Mouse (Mus musculus) granulocyte monocyte progenitor cell, adult 5-6 weeks (primary cell): ENCODE data around the gene Ephb3. TPM values are rescaled to one million over a fixed set of nuclear protein-coding genes. Genes with fewer than 3 reads are reported as not detected.
A peak's percentile ranks its signal among the peaks of the same experiment; 100 is the strongest.
"Not testable (repeated sequence)": the region's sequence is repeated elsewhere in the genome, so short reads cannot be mapped to it uniquely, and the experiment has no call there.

ENCODE experiments used
- ATAC-seq: replicated peaks from 2 replicates; pipeline ENCODE4 v1.8.0; 2016; ENCODE audit warnings: mild to moderate bottlenecking, moderate TSS enrichment, inconsistent platforms; ENCODE audit not compliant: poor library complexity, severe bottlenecking
- total RNA-seq, 2 experiments: library from RNA; stranded (forward) in 1 of 2; stranded (reverse) in 1 of 2; fragments of 200-712, 200-1000 nt in 1 of 2; fragments of >200 nt in 1 of 2; fragmentation: Nextera tagmentation in 1 of 2; gene quantifications; 2 replicates each; pipeline ENCODE4 v1.2.3; 2014 to 2017

Ephb3 gene
- total RNA-seq (2014; fragmentation: Nextera tagmentation) (not detected in 2 replicates), total RNA-seq (2017) (not detected in 2 replicates)

DNA sequence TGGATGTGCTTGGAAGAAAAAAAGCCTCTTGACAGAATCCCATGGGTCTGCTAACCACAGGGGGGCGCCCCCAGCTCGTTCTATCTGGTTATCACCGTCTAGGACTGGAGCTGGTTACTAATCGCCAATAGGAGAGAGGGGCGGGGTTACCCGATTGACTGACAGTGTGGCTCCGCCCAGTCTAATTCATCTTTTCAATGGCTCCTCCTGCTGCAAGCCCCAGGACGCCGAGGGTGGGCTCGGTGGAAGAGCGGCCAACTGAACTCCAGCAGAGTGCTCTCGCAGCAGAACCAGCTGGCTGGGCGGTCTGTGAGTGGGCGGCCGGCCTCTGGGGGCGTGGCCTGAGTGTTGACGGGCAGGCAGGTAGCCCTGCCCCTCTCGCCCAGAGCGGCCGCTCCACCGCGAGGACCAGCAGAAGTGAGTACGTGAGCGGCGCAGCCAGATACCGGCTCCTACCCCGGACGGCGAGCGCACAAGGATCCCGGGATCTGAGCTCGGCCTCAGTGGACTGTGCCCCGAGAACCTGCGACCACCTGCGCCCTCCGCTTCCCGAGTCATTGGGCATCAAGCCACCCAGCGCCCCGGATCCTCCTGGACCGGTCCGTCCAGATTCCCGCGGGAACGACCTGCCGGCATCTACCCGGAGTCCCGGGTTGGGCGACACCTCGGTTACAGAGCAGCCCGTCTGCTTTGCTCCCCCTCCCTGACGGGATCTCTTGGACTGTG is at the start of gene Ephb3:
Ephb3 (plus strand) TSS at position 389 of the 726 bp plus-strand sequence.
- peak; percentile 95 for ATAC-seq

DNA sequence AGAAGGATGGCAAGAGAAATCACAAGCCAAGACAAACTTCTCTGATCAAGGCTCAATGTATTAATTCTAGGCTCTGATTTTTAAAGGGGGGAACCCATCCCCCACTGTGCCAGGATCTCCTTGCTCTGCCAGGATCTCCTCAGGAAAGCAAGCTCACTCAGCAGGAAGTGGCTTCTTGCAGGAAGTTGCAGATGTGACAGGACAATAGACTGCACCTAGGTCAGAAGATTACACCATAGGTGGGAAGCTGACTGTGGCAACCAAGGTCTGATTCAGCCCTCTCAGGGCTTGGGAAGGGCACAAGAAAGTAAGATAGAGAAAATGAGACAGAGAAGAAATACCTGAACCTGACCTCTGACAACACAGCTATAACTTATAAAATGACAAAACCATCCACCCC is 48.3 kb upstream of the Ephb3 start:
- ATAC-seq: not testable (repeated sequence)

DNA sequence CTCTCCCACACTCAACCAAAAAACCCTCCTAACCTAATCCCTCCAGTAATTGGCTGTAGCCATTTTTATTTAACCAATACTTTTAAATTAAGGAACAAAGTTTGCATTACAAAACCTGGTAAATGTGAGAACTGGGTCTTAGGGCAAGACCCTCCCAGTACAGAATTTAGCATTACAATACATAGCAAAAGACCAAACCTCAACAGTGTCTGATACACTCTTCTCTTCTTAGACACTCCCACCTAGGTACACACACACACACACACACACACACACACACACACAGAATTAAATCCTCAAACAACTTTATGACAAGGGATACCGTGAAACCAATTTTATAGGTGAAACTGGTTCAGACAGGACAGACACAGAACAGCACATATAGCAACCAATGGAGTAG is 45.3 kb upstream of the Ephb3 start:
- not testable (repeated sequence) for ATAC-seq

DNA sequence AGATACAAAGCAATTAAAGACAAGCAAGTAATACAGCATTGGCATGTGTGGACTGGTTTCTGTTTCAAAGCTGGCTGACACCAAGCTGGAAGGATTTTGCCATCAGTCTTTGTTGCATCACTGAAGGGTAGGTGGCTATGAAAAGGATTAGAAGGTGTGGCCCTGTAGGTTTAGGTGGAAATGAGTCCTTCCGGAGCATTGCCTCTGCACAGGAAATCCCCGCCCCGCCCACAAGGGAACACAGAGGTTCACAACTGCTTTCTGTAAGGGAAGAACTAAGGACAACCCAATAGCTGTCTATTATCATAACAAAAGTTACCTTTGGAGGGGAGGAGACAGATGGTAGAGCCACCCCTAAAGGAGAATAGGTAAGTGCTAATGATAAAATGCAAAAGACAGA is 41.1 kb upstream of the Ephb3 start:
- ATAC-seq: not testable (repeated sequence)

DNA sequence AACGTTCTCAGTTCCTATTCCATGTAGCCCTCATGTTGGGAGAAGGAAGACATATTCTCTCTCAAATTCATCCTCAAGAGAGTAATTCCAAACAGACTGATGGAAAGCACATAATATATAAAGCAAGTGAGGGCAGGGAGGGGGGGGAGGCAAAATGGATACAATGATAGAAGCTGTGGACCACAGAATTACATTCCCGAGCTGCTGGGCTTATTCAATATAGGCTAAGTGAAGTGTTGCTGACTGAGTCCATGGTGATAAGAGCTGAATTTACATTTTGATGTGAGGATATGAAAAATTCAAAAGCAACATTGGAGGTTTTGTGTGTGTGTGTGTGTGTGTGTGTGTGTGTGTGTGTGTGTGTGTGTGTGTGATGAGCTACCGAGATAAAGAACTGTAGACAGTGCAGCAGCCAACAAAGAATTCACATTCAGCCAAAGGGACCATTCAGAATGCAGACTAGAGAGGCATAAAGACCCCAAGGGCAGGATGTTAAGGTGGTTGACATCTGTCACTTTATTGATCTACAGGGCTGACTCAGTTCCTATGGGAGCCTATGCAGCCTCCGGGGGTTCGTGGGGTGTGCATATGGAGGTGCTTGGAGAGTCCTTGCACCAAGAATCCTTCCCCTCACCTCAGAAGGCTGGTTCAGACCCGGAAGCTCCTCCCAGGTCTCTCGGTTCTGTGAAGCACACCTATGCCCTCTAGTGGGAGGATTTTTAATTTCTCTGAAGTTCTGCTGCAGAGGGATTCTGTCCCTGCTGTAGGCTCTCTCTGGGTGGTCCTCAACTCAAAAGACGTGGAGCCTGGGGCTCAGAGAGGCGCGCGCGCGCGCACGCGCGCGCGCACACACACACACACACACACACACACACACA is 39.0 kb upstream of the Ephb3 start:
- ATAC-seq: peak; percentile 96

DNA sequence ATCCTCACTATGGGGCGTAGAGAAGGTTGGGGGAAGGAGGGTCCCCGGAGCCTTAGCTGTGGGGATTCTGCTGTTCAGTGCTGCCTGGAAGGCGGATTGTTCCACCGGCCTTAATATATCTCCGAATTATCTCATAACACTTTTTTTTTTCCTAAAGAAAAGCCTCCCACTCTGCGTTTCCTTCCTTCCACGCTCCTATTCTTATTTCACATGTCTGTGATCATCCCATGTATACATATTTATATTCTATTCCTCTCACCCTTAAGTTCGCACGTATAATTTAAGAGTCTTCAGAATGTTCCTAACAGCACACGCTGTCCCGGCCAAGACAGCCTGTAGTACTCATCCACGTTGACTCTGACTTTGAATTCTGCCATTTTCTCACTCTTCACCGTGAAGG is 35.8 kb upstream of the Ephb3 start:
- ATAC-seq: no peak

DNA sequence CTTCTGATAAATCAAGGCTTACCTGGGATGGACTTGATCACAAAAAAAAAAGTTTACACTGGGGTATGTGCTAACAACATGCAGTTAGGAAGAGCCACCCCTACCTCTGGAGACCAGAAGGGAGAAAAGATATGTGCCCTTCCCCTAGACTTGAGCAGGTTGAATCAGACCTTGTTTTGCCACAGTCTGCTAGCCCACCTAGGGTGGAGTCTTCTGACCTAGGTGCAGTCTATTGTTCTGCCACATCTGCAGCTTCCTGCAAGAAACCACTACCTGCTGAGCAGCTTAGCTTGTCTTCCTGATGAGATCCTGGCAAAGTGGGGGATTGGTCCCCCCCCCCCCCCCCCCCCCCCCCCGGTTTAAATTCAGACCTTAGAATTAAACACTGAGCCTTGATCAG is 29.3 kb upstream of the Ephb3 start:
- no peak for ATAC-seq

DNA sequence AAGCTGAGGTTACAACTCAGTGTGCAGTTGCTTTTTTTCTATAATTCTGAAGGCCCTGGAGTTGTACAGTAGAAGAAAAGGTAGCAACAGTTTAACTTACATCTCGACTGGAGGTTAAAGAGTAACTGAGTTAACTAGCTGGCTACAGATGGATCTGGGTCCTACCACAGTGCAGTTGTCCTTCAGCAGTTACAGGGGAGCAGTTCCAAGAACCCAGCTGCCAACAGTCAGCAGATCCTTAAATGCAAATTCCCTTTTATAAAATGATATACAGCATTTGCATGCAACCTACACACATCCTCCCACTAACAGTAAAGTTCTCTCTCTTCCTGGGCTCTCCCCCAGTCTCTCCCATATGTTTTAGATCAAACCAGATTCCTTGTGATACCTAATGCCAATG is 22.4 kb upstream of the Ephb3 start:
- no peak for ATAC-seq

DNA sequence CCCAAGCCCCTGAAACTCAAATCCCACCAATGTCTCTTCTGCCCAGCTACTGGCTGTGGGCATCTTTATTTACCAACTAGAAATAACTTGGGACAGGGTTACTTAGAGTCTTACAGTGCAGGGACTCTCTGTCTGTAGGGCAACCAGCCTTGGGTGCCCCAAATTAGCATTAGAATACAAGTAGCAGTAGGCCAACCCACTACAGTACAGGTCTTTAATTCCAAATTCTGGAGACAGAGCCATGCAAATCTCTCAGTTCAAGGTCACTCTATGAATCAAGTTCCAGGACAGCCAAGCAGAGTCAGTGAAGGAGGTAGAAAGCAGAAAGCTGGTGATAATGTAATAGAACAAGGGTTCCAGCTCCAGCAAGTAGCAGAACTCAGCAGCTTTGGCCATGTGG is 19.9 kb upstream of the Ephb3 start:
- ATAC-seq: no peak

DNA sequence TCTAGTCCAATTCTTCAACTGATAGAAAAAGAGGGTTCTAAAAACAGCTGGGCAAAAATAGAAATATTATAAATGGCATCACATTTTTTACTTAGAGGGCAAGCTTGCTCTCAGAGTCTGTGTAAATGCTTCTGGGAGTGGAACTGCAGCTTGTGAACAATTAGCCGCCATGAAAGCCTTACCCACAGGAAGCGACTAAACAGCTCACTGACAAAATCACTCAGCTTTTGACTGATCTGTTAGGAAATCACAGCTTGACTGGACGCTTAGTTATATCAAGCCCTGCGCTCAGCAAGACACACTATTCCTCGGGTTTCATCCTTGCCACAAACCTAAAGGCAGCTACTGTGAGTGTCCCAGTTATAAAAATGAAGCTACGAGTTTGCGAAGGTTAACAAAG is 17.0 kb upstream of the Ephb3 start:
- no peak for ATAC-seq

DNA sequence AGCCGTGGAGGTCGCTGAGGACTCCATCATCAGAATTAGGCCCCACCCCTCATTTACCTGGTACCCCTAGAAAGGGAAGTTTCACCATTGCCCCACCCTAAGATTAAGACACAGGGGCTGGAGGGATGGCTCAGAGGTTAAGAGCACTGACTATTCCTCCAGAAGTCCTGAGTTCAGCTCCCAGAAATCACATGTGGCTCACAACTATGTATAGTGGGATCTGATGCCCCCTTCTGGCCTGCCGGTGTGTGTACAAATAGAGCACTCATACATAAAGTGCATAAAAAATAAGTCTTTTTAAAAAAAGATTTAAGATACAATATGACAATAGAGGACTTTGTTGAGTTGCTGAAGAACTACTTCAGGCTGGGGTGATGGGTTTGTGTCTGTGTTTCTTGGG is 16.2 kb upstream of the Ephb3 start:
- no peak for ATAC-seq

DNA sequence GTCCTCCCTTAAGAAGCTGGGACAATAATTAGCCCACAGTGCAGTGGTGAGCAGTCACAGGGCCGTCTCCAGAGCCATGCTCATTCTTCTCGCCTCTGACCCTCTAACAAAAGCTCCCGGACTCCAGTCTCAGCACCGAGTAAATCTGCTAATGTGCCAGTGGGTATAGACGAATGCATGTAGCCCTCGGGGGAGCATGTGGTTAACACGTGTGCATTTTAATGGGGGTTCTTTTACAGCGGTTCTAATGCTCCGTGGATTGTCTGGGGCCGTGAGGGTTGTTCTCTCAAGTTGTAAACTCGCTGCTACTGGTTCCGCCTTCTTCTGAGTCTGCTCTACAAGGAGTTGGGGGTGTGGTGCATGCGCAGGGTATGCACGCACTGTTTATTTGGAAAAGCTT is 13.0 kb upstream of the Ephb3 start:
- no peak for ATAC-seq

DNA sequence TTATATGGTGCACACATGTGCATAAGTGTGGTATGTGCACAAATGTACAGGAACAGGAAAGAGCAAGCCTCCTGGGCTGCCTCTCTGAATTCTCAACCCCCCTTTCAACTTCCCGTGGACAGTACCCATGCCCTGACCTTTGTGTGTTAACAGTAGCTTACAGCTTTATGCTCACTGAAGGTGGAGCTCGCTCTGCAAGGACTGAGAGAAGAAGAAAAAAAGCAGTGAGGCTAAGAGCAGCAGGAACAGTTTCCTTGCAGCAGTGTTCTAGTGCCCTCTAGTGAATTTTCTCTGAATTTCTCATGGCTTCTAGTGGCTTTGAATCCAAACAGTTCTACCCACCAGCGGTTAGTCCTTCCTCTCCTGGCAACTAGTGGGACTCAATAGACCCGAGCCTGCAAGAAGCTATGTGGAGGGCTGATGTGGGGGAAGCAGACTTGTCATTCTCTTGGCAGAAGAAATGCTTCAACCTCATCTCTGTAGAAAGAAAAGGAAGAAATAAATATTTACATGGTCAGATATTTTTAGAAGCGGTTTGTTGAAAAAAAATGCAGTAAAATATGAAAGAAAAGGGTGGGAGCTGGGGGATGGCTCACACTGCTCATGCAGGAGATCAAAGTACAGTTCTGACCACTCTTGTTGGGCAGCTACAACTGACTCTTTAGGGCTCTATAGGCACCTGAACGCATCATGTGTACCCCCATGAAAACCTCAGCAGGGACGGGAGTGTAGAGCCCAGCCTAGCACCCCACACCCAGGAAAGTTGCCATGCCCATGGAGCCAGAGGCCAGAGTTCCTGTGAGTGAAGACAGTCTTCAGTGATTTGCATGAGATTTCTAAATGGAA is 11.8 kb upstream of the Ephb3 start:
- peak; percentile 65; the same call in 1 of the 2 replicates for ATAC-seq

DNA sequence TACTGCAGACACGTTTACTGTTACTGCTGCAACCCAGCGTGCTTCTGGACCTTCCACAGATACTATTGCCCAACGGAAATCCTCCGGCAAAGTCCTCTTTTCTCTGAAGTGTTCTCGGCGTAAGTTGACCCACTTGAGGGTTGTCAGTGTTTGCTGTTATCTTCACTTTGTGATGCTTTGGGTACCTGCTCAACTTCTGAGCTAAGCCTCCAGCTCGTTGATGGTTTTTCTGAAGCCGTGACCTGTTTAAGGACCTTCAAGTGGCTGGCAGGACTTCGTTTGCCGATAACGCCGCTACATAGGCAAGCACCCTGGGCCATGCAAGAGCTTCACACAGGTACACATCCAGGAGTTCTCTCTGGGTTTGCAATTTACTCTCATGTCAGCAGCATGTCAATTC is 10.4 kb upstream of the Ephb3 start:
- ATAC-seq: no peak

DNA sequence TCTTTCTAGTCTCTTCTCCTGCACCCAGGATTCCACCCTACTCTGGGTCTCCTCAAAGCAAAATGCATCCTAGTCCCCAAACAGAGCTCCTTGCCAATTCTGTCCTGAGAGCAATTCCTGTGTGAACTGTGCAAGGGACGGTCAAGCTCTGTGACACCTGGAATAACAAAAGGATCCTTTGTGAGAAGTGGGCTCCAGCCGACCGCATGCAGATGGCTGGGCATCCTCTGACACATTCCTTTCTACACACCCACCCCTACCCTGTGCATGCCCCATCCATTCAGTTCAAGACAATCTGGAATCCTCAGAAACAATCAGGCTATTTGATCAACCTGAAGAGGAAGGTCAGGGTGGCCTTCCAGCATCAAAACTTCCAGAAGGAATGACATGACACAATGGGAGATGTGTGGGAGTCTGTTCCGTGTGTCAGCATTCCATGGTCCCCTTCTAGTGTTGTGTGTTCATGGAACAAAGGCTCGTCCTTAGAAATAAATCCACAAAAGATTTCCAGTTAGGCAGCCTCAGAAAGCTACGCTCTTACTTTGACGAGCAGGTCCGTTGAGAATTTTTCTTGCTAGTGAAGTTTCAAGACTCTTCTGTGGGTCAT is 9.2 kb upstream of the Ephb3 start:
- ATAC-seq: no peak

DNA sequence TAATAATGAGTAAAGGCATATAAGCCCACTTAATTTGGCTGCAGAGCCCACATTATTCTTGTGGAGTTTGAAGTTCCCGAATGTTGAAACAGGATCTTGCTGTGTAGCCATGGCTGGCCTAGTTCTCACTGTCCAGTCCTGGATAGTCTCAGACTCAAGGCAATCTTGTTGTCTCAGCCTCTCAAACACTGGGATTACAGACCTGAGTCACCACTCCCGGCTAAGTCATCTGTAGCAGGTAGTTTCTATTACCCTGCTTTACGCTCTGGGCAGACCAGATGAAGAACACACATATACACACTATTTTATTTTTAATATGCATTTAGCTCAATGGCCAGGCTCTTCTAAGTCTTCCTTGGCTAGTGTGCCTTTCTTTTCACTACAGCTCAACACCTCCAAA is 8.0 kb upstream of the Ephb3 start:
- no peak for ATAC-seq

DNA sequence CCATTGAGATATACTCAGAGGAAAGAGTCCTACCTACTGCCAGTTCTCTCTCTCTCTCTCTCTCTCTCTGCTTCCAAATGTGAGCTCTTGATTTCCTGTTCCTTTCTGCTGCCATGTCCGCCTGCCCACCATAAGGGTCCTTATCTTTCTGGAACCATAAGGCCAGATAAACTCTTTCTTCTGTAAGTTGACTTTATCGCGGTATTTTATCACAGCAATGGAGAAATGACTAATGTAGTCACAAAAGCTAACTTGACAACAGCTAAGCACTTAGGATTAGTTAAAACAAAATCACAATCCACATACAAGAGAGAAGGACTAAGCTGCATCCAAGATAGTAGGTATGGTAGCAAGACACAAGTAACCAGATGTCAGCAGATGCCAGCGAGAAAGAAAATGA is 7.0 kb upstream of the Ephb3 start:
- no peak for ATAC-seq

DNA sequence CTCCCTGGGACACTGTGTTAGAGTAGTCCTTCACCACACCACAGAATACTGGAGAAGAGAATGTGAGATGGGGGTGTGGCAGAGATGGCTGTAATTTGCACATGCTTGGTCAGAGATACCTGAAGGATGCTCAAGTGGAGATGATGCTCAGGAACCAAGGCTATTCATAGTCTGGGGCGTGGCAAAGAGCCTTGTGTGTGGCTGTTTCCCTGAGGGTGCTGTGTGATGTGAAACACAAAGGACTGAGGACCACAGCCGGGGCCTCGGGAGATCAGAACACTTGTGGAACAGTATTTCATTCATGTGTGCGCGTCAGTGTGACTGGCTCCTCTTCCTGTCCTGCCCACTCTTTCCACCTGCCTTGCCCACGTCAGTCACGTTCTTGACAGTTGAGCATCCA is 6.5 kb upstream of the Ephb3 start:
- no peak for ATAC-seq

DNA sequence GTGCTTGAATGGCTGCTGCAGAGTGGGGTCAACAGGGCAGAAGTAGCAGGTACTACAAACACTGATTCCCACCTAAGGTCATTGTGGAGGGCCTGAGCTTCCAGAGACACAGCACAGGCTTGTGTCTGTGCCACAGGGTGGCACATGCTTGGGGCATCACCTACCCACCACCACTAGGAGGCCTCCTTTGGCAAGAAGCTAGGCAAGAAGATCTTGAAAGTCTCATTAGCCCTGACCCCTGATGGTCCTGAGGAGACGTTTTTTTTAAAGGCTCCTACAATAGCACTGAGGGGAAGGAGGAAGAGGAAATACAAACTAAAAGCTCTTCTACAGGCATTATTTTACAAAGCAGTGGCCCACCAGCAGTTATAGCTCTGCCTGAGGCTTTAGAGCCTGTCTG is 6.0 kb upstream of the Ephb3 start:
- peak; percentile 78 for ATAC-seq

DNA sequence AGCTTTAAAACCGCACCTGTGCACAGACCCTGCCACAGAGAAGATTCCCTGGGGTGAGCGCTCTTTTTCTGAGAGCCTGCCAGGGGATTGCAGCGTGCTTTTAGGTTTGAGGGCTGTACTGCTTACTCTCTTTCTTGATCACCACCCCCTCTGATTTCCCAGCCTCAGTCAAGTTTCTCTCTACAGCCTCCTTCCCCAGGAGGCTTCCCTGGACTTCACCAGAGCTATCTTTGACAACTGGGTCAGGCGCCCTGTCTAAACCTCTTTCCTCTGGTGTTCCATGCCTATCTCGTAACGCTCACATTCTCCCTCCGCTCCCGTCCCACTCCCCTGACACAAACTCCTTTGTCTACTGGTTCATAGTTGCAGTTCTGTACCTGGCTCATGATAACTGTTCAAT is 5.1 kb upstream of the Ephb3 start:
- ATAC-seq: no peak
